Mouse (Mus musculus): Measurements from ENCODE around the gene Lmntd1.

Lmntd1 gene

GRCm38 (mm10) chr6:145557059-145557992 is 56.8 kb downstream of the Lmntd1 start:
- no peak for DNase-seq (ENCODE audit: low spot score)

GRCm38 (mm10) chr6:145553226-145553625 is 60.9 kb downstream of the Lmntd1 start:
- DNase-seq (ENCODE audit: low spot score), result no peak

DNA sequence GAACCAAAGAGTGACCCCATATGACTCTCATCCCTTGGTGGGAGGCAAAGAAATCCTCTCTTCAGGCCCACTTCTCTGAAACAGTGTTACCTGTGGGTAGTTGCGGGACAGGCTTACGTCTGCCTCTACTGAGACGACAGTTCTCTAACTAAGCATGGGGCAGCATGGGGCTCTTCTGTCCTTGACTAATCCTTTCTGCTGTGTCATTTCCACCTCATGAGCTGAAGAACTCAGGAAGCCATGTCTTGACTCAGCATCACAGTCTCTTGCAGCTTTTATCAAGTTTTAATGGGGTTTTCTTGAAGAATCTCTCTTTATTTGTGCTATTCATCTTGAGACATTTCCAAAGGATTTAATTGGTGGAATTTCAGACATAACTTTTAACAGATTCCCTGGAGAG is 61.3 kb downstream of the Lmntd1 start:
- DNase-seq (ENCODE audit: low spot score), result no peak

DNA sequence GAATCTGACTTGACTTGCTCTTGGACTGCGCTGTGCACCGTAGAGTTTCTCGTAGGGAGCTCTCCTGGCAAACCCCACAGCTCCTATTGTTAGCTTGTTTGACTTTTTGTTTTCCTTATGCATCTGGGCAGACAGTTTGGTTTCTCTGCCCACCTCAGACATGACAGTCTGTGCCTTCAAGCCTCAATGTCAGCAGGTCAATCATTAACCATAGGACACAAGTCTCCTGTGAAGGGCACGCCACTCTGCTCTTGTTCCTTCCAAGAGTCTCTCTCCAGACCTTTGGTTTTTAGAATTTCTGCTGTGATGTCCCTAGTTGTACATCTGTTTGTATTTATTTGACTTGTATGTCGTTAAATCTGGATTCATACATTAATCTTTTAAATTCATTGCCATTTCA is 63.1 kb downstream of the Lmntd1 start:
- DNase-seq (ENCODE audit: low spot score), result no peak

- DNase-seq (ENCODE audit: low spot score), result no peak
Observed at GRCm38 (mm10) chr6:145545927-145546641, 68.0 kb downstream of the Lmntd1 start.

DNA sequence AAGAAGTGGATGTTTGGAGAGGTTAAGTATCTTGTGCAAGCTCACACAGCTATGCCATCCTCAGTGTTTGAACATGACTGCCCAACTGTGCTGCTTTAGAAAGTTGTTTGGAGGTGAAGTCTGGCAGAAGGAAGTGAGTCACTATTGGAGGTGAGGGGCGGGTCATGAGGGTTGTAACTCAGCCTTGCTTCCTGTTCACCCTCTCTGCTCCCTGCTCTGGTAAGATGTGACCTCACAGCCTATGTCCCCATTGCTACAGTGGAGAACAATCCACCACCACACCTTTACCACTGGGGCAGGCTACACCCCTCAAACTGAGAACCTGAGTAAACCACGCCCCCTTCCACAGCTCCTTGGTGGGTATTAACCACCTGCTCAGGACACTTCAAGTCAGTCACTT is 69.3 kb downstream of the Lmntd1 start:
- DNase-seq (ENCODE audit: low spot score), result no peak

- DNase-seq (ENCODE audit: low spot score), result no peak
Observed at GRCm38 (mm10) chr6:145544304-145544703, 69.8 kb downstream of the Lmntd1 start.

- DNase-seq (ENCODE audit: low spot score), result no peak
Observed at GRCm38 (mm10) chr6:145539568-145539859, 74.6 kb downstream of the Lmntd1 start.

- DNase-seq (ENCODE audit: low spot score), result no peak
Observed at GRCm38 (mm10) chr6:145538787-145539567, 75.1 kb downstream of the Lmntd1 start.

DNA sequence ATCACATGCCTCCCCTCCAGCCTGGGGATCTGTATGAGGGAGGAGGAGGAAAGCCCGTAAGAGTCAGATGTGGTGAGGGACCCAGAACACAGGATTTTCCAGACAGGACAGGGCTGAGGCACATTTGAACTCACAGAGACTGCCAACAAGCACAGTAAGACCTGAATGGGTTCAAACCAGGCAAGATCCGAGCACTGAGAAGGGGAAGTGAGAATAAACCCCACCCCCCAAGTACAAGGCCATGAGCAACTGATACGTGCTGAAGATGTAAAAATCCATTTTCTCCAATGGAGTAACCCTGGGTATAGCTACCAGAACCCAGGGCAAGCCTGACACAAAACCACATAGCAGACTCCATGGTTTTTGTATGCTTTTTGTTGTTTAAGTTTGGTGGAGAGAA is 83.7 kb downstream of the Lmntd1 start:
- no peak for DNase-seq (ENCODE audit: low spot score)

DNA sequence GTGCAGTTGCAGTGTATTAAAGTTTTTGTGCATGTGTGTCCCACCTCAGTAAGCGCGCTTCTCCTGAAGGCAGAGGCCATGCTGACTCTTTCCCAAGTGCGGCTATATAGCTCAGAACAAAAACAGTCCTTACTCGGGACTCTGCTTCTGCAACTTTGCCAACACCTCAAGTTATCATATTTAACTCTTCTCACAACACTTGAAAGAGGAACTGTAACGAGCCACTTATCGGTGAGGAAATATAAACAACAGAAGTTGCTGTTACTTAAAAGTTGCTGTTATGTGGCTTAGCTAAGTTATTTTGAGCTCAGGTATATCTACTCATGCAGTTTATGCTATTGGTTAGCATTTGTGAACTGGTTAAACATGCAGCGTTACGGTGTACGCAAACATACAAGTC is 90.8 kb downstream of the Lmntd1 start:
- no peak for DNase-seq (ENCODE audit: low spot score)

GRCm38 (mm10) chr6:145522617-145523016 is 91.5 kb downstream of the Lmntd1 start:
- DNase-seq (ENCODE audit: low spot score), result no peak

- DNase-seq (ENCODE audit: low spot score), result no peak
Observed at GRCm38 (mm10) chr6:145517002-145517401, 97.1 kb downstream of the Lmntd1 start.

- no peak for DNase-seq (ENCODE audit: low spot score)
Observed at GRCm38 (mm10) chr6:145515859-145516581, 98.1 kb downstream of the Lmntd1 start.

DNA sequence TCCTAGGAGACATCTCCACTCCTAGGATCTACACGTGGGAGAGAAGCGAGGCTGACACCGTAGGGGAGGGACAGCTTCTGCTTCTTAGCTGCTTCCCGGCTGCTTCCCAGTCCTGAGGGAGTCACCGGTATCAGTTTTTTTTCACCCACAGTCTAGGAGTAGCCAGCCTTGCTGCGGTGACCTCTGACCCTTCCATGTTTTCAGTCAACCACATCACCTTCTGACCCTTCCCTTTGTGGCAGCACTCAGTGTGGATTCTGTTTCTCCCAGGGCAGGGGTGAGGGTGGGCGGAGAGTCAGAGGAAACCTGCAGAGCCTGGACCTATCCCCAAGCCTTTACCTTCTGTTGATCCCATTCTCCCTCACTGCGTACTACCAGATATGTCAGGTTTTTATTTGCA is 102.9 kb downstream of the Lmntd1 start:
- DNase-seq (ENCODE audit: low spot score), result no peak

GRCm38 (mm10) chr6:145508828-145509227 is 105.3 kb downstream of the Lmntd1 start:
- DNase-seq (ENCODE audit: low spot score), result no peak

DNA sequence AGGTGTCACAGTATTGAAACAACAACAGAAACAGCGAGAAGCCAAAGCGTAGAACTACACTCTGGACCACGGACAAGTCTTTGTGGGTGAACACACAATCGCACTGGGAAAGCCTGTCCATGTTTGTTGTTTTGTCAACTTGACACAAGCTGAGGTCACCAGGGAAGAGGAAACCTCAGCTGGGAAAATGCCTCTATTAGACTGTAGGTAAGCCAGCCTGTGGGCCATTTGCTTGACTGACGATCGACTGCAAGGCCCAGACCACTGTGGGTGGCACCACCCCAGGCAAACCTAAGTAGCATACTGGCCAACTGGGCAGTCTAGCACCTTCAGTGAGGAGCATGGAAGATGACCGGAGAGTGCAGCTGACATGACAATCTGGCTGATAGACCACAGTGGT is 112.4 kb downstream of the Lmntd1 start:
- DNase-seq (ENCODE audit: low spot score), result no peak

GRCm38 (mm10) chr6:145499574-145500546 is 114.3 kb downstream of the Lmntd1 start:
- DNase-seq (ENCODE audit: low spot score), result no peak

GRCm38 (mm10) chr6:145495731-145496130 is 118.4 kb downstream of the Lmntd1 start:
- no peak for DNase-seq (ENCODE audit: low spot score)

DNA sequence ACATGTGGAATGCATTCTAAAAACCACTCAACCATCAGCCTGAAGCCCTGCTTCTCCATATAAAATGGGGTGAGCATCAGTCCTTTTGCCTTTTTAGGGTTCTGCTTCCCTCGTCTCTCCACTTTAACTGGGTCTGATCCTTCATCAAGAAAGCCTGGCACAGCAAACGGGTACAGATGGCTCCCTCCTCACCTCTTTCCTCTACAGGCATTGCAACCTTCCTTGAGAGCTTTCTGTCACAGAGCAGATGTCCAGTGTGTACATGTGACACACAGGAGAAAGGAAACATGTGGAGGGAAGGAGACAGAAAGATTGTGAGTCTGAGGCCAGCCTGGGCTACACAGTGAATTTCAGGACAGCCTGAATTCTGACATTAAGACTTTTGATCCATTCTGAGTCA is 125.9 kb downstream of the Lmntd1 start:
- no peak for DNase-seq (ENCODE audit: low spot score)

Data from left cerebral cortex, adult 11 months (tissue).